Mouse (Mus musculus): ENCODE results near the gene L3mbtl3. TPM values are rescaled to one million over a fixed set of nuclear protein-coding genes. Genes with fewer than 3 reads are reported as not detected.

The L3mbtl3 gene
- polyA plus RNA-seq (2015; fragmentation: Nextera tagmentation; extraction: Ambion mirVana), result 9.6 and 10.3 TPM in 2 replicates

- H3K4me2 ChIP-seq (replicated peaks), result peak within 1 kb of the TSS; percentile 79
- H3K9ac ChIP-seq, result peak within 1 kb of the TSS; percentile 87
- peak; percentile 78 for ATAC-seq
- H3K36me3 ChIP-seq, result no peaks in the 10 kb centered on the region
- H3K4me3 ChIP-seq (replicated peaks), result peak within 1 kb of the TSS; percentile 80
- no peaks in the 10 kb centered on the region for H3K27me3 ChIP-seq (replicated peaks)
- 3% methylated on average over 42 of the region's 42 CpGs for WGBS
- peak within 1 kb of the TSS; percentile 95 for H3K27ac ChIP-seq
- H3K4me1 ChIP-seq (replicated peaks), result no peaks in the 10 kb centered on the region
- H3K9me3 ChIP-seq, result no peaks in the 10 kb centered on the region
These were observed at the start of gene L3mbtl3 for GRCm38 (mm10) chr10:26375790-26376545. TSS of gene L3mbtl3 (minus strand) at chr10:26375971.

GRCm38 (mm10) chr10:26421168-26421567 is 45.4 kb upstream of the L3mbtl3 start:
- no peaks in the 10 kb centered on the region for H3K4me1 ChIP-seq (replicated peaks)
- no peaks in the 10 kb centered on the region for H3K36me3 ChIP-seq
- no peak overlapping the region for H3K4me2 ChIP-seq (replicated peaks)
- no peaks in the 10 kb centered on the region for H3K27me3 ChIP-seq (replicated peaks)
- no peak overlapping the region for H3K27ac ChIP-seq
- 51% methylated on average over 2 of the region's 2 CpGs for WGBS
- no peak overlapping the region for H3K9ac ChIP-seq
- no peak overlapping the region for H3K4me3 ChIP-seq (replicated peaks)
- H3K9me3 ChIP-seq, result no peaks in the 10 kb centered on the region
- no peak for ATAC-seq

GRCm38 (mm10) chr10:26388656-26389055 is 12.9 kb upstream of the L3mbtl3 start:
- Histone ChIP-seq H3K27me3 (replicated peaks) (no peaks in the 10 kb centered on the region), H3K9ac (no peak overlapping the region), H3K36me3 (no peaks in the 10 kb centered on the region), H3K4me3 (replicated peaks) (no peak overlapping the region), H3K4me1 (replicated peaks) (no peaks in the 10 kb centered on the region), H3K4me2 (replicated peaks) (no peak overlapping the region), H3K9me3 (no peaks in the 10 kb centered on the region), H3K27ac (no peak overlapping the region)
- ATAC-seq, result no peak

- Histone ChIP-seq H3K27me3 (replicated peaks) (no peaks in the 10 kb centered on the region), H3K4me1 (replicated peaks) (no peaks in the 10 kb centered on the region), H3K27ac (no peak overlapping the region), H3K4me2 (replicated peaks) (no peak overlapping the region), H3K9me3 (no peaks in the 10 kb centered on the region), H3K4me3 (replicated peaks) (no peak overlapping the region), H3K36me3 (no peaks in the 10 kb centered on the region), H3K9ac (no peak overlapping the region)
- ATAC-seq, result no peak
- 86% methylated on average over 6 of the region's 6 CpGs for WGBS
These were observed 1.5 kb upstream of the L3mbtl3 start for GRCm38 (mm10) chr10:26377332-26377602.

GRCm38 (mm10) chr10:26376546-26377331 is 968 bp upstream of the L3mbtl3 start:
- Histone ChIP-seq H3K4me2 (replicated peaks) (peak overlapping the region; percentile 79), H3K27me3 (replicated peaks) (no peaks in the 10 kb centered on the region), H3K36me3 (no peaks in the 10 kb centered on the region), H3K27ac (no peak overlapping the region), H3K9ac (peak overlapping the region; percentile 87; the same call in 1 of the 2 replicates), H3K9me3 (no peaks in the 10 kb centered on the region), H3K4me3 (replicated peaks) (peak overlapping the region; percentile 80), H3K4me1 (replicated peaks) (no peaks in the 10 kb centered on the region)
- ATAC-seq, result no peak
- 48% methylated on average over 10 of the region's 10 CpGs for WGBS

- H3K36me3 ChIP-seq, result no peaks in the 10 kb centered on the region
- no peaks in the 10 kb centered on the region for H3K4me1 ChIP-seq (replicated peaks)
- no peaks in the 10 kb centered on the region for H3K27me3 ChIP-seq (replicated peaks)
- no peaks in the 10 kb centered on the region for H3K9me3 ChIP-seq
- H3K4me3 ChIP-seq (replicated peaks), result peak overlapping the region; percentile 80
- peak overlapping the region; percentile 87 for H3K9ac ChIP-seq
- peak overlapping the region; percentile 79 for H3K4me2 ChIP-seq (replicated peaks)
- WGBS, result 0% methylated on average over 22 of the region's 30 CpGs
- H3K27ac ChIP-seq, result peak overlapping the region; percentile 95
- peak; percentile 48 for ATAC-seq
These were observed 420 bp downstream of the L3mbtl3 start for GRCm38 (mm10) chr10:26375351-26375751.

GRCm38 (mm10) chr10:26374436-26375311 is 1.1 kb downstream of the L3mbtl3 start:
- ATAC-seq, result peak; percentile 66
- no peaks in the 10 kb centered on the region for H3K9me3 ChIP-seq
- peak overlapping the region; percentile 80 for H3K4me3 ChIP-seq (replicated peaks)
- no peaks in the 10 kb centered on the region for H3K36me3 ChIP-seq
- H3K27ac ChIP-seq, result peak overlapping the region; percentile 95
- peak overlapping the region; percentile 79 for H3K4me2 ChIP-seq (replicated peaks)
- WGBS, result under 1% methylated on average over 87 of the region's 101 CpGs
- H3K9ac ChIP-seq, result peak overlapping the region; percentile 87
- no peaks in the 10 kb centered on the region for H3K4me1 ChIP-seq (replicated peaks)
- no peaks in the 10 kb centered on the region for H3K27me3 ChIP-seq (replicated peaks)

GRCm38 (mm10) chr10:26373951-26374435 is 1.8 kb downstream of the L3mbtl3 start:
- H3K4me1 ChIP-seq (replicated peaks), result no peaks in the 10 kb centered on the region
- peak; percentile 64 for ATAC-seq
- WGBS, result under 1% methylated on average over 60 of the region's 71 CpGs

DNA sequence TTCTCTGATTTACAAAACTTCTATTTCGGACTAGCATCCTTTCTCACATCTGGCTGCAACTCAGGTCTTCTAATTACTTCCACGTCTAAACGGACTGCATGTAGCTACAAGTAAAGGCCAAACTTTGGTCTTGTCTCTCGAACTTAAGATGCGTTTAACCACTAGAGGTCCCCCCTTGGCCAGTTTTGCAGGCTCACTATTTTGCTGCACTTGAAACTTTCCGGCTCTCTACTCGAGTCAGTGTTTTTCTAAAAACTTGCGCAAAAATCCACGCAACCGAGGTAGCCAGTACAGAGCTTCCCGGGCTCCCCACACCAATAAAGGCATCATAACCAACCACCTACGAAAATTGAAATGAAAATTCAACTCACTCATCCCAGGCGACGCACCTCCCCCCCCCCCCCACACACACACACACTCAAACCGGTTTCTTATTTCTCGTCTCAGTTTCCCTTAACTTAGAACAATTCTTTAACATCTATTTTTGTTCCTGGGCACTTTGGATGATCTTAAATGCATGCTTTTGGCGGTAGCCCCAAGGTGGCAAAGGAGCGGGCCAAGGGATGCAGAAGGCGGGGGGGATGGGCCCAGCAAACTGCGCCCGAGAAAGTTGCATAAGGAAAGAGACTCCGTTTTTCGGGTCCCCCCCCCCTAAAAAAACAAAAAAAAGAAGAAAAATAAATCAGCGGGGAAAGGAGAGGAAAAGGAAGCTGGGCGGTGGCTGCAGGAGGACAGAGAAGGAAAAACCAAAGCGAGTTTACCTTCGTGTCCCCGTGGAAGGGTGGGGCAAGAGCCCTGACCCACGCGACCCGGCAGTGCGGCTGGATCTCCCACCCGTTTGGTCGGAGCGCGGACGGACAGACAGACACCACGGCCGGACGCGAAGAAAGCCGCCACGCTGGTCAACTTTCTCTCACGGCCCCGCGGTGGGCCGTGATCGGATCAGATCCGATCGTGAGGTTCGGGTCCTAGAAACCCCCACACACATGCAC is 2.5 kb downstream of the L3mbtl3 start:
- H3K9ac ChIP-seq, result peak overlapping the region; percentile 87
- no peaks in the 10 kb centered on the region for H3K27me3 ChIP-seq (replicated peaks)
- H3K27ac ChIP-seq, result peak overlapping the region; percentile 95
- H3K9me3 ChIP-seq, result no peaks in the 10 kb centered on the region
- no peaks in the 10 kb centered on the region for H3K4me1 ChIP-seq (replicated peaks)
- peak overlapping the region; percentile 79 for H3K4me2 ChIP-seq (replicated peaks)
- no peaks in the 10 kb centered on the region for H3K36me3 ChIP-seq
- H3K4me3 ChIP-seq (replicated peaks), result peak overlapping the region; percentile 80
- under 1% methylated on average over 51 of the region's 51 CpGs for WGBS
- peak; percentile 20 for ATAC-seq

More at GRCm38 (mm10) chr10:26373951-26374435, 1.8 kb downstream of the L3mbtl3 start:
- Histone ChIP-seq H3K9ac (peak overlapping the region; percentile 87), H3K4me2 (replicated peaks) (peak overlapping the region; percentile 79), H3K4me3 (replicated peaks) (peak overlapping the region; percentile 80), H3K36me3 (no peaks in the 10 kb centered on the region), H3K27ac (peak overlapping the region; percentile 95), H3K27me3 (replicated peaks) (no peaks in the 10 kb centered on the region), H3K9me3 (no peaks in the 10 kb centered on the region)

DNA sequence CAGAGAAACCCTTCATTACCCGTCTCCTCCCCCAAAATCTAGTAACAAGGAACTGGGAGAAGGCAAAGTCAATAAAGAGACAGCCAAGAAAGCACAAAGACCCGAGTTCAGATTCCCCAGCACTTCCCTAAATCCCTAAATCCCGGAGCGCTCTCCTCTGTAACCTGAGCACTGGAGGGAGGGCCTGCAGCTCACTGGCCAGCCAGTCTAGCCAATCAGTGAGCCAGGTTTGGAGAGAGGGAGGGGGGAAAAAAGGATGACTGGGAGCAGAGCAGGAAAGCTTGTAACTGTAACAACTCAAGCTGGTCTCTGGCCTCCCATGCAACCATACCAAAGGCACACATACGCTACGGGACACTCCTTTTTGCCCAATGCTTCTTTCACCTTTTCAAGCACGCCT is 4.4 kb downstream of the L3mbtl3 start:
- no peaks in the 10 kb centered on the region for H3K27me3 ChIP-seq (replicated peaks)
- no peak for ATAC-seq

GRCm38 (mm10) chr10:26364942-26365341 is 10.8 kb downstream of the L3mbtl3 start:
- no peak overlapping the region for H3K4me2 ChIP-seq (replicated peaks)
- WGBS, result 81% methylated on average over 2 of the region's 2 CpGs
- no peaks in the 10 kb centered on the region for H3K4me1 ChIP-seq (replicated peaks)
- no peak overlapping the region for H3K4me3 ChIP-seq (replicated peaks)
- no peaks in the 10 kb centered on the region for H3K9me3 ChIP-seq
- ATAC-seq, result no peak
- no peak overlapping the region for H3K27ac ChIP-seq
- no peaks in the 10 kb centered on the region for H3K27me3 ChIP-seq (replicated peaks)
- H3K9ac ChIP-seq, result no peak overlapping the region
- no peaks in the 10 kb centered on the region for H3K36me3 ChIP-seq

More for the DNA sequence above, 4.4 kb downstream of the L3mbtl3 start:
- Histone ChIP-seq H3K4me3 (replicated peaks) (no peak overlapping the region), H3K36me3 (no peaks in the 10 kb centered on the region), H3K4me1 (replicated peaks) (no peaks in the 10 kb centered on the region), H3K9me3 (no peaks in the 10 kb centered on the region), H3K4me2 (replicated peaks) (no peak overlapping the region), H3K27ac (no peak overlapping the region), H3K9ac (no peak overlapping the region)
- 73% methylated on average over 7 of the region's 7 CpGs for WGBS
